Mouse (Mus musculus): ENCODE data around the gene Sgip1. TPM values are rescaled to one million over a fixed set of nuclear protein-coding genes. Genes with fewer than 3 reads are reported as not detected.

Sgip1 gene
- polyA plus RNA-seq, 3 experiments from 2014 or later, result 1.2 to 1.9 TPM; not detected in 1

Other genes with a start within 250 kb of the Sgip1 start
- under 1 TPM in 1 of 3 experiments, not detected in 2; 0.58 TPM for gene Tctex1d1, start 237.3 kb downstream of the Sgip1 start, polyA plus RNA-seq (2017; shearing (Covaris generic))